Mouse (Mus musculus) ES-Bruce4 (cell line): ENCODE data around the gene Hist1h2bn. TPM values are rescaled to one million over a fixed set of nuclear protein-coding genes. Genes with fewer than 3 reads are reported as not detected.
"Not testable (repeated sequence)": the region's sequence is repeated elsewhere in the genome, so short reads cannot be mapped to it uniquely, and the experiment has no call there.

Experiments
- H3K27ac ChIP-seq: 2 replicates; pipeline ENCODE4 v1.5.1; 2012; ENCODE audit warnings: low read length, inconsistent platforms; ENCODE audit not compliant: insufficient read depth
- H3K27me3 ChIP-seq: 2 replicates; pipeline ENCODE4 v1.6.1; 2012; ENCODE audit warnings: mild to moderate bottlenecking, low read length, inconsistent platforms; ENCODE audit not compliant: control insufficient read depth, poor library complexity, insufficient read depth, severe bottlenecking
- H3K36me3 ChIP-seq: 2 replicates; pipeline ENCODE4 v1.6.1; 2012; ENCODE audit warnings: inconsistent platforms, mild to moderate bottlenecking, low read length, moderate library complexity; ENCODE audit not compliant: control insufficient read depth, poor library complexity, insufficient read depth, severe bottlenecking
- H3K4me1 ChIP-seq: one replicate; pipeline ENCODE4 v1.8.1; 2011; ENCODE audit warnings: low read length; ENCODE audit not compliant: control insufficient read depth, insufficient read depth
- H3K4me3 ChIP-seq: 2 replicates; pipeline ENCODE4 v1.5.1; 2011; ENCODE audit warnings: low read depth, mild to moderate bottlenecking, low read length
- H3K9ac ChIP-seq: 2 replicates; pipeline ENCODE4 v1.6.1; 2012; ENCODE audit warnings: low read depth, mild to moderate bottlenecking, inconsistent platforms; ENCODE audit not compliant: poor library complexity, severe bottlenecking
- H3K9me3 ChIP-seq: replicated peaks from 2 replicates; pipeline ENCODE4 v1.6.1; 2012; ENCODE audit warnings: mild to moderate bottlenecking, low read length, inconsistent platforms; ENCODE audit not compliant: control insufficient read depth, poor library complexity, insufficient read depth, severe bottlenecking
- CTCF ChIP-seq: IDR thresholded peaks from one replicate; pipeline ENCODE4 v1.8.1; 2011; ENCODE audit warnings: low read depth, low read length
- EP300 ChIP-seq: IDR thresholded peaks from 2 replicates; pipeline ENCODE4 v1.6.1; 2011; ENCODE audit warnings: low read depth, low read length; ENCODE audit not compliant: insufficient read depth
- POLR2A ChIP-seq: IDR thresholded peaks from one replicate; pipeline ENCODE4 v1.8.1; 2011; ENCODE audit warnings: low read length; ENCODE audit not compliant: insufficient read depth
- polyA plus RNA-seq: library from polyadenylated mRNA; stranded (reverse); fragments of >200 nt; gene quantifications from 2 replicates; pipeline ENCODE4 v1.2.4, GENCODE M21; 2011; ENCODE audit warnings: low read depth; ENCODE audit not compliant: missing spikeins, insufficient read depth, insufficient read length

Hist1h2bn gene
- polyA plus RNA-seq, 1 experiment: 20.7 TPM

DNA sequence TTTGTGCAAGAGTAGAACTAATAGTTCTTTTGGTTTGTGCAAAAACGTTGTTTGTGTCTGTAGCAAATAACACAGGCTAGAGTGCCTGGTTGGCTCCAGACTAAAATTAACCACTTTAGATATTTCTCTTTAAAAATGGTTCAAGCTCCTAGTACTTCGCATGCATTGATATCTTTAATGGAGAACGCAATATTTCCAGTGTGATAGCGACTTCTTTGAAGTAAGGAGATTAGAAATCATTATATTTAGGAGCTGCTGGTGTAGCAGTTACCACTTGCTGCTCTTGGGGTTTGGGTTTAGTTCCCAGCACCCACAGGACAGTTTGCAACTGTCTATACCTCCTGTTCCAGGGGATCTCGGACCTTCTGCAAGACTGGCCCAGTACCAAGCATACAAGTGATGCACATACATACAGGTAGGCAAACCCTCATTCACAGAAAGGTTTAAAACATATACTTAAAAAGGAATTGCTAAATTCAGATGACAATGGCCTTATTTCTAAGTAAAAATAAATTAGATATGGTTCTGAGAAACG is 27.2 kb downstream of the Hist1h2bn start:
- Histone ChIP-seq H3K9ac (0 out of 2 replicates have a peak overlapping the region, but pooled peaks have one; percentile 25), H3K9me3 (no peaks in the 10 kb centered on the region), H3K4me1 (peaks cover 2% of the 10 kb centered on the region), H3K27me3 (no peaks in the 10 kb centered on the region), H3K4me3 (no peak overlapping the region), H3K27ac (no peak overlapping the region), H3K36me3 (no peaks in the 10 kb centered on the region)
- TF ChIP-seq POLR2A: no peak
- no peak for TF ChIP-seq EP300
- TF ChIP-seq CTCF: no peak

DNA sequence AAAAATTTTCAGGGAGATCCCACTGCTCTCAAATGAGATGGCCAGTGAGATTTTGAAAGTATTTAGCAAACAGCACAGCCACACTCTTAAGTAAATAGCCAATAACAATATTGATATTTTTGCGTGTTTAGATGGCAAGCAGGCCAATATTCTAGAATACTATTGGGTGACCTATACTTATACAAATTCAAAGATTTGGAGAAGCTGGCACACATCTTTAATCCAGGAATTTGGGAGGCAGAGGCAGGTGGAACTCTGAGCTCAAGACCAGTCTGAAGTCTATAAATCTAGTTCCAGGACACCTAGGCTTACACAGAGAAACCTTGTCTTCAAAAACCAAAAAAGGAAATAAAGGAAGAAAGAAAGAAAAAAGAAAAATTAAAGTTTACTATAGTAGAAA is 27.7 kb downstream of the Hist1h2bn start:
- no peak overlapping the region for H3K4me3 ChIP-seq
- no peak overlapping the region for H3K9ac ChIP-seq
- no peaks in the 10 kb centered on the region for H3K27me3 ChIP-seq
- TF ChIP-seq POLR2A: no peak
- no peaks in the 10 kb centered on the region for H3K36me3 ChIP-seq
- H3K9me3 ChIP-seq: no peaks in the 10 kb centered on the region
- H3K4me1 ChIP-seq: peaks cover 2% of the 10 kb centered on the region
- no peak overlapping the region for H3K27ac ChIP-seq

DNA sequence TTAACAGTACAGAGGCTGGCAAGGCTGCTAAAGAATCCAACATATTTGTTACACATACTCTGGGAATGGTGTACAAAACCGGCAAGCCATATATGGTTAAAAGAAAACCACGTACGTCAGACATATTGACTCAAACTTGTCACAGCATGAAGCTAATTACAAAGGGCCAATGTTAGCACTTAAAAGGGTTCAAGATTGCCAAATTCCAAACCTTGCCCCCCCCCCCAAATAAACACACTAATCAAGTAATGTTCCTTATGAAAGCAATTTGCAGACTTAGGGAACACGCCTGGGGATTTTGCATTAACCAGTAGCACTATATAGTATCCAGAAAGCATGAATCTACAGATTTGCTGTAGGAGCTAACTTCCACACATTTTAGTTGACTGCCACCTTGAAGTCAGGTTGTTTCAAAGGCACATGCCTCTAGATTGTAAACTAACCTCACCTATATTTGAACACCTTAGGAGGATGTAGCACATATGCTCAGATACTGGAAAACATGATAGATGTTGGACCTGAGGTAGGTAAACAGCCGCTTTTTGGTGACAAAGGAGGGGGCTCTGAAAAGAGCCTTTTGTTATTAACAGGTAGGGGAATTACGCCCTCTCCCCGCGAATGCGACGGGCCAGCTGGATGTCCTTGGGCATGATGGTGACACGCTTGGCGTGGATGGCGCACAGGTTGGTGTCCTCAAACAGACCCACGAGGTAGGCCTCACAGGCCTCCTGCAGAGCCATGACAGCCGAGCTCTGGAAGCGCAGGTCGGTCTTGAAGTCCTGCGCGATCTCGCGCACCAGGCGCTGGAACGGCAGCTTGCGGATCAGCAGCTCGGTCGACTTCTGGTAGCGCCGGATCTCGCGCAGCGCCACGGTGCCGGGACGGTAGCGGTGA is 28.7 kb downstream of the Hist1h2bn start:
- Histone ChIP-seq H3K27ac (peak overlapping the region; percentile 63), H3K4me3 (peak overlapping the region; percentile 91), H3K9ac (peak overlapping the region; percentile 74)
- not testable (repeated sequence) for H3K9me3 ChIP-seq, H3K36me3 ChIP-seq, H3K27me3 ChIP-seq, H3K4me1 ChIP-seq
- TF ChIP-seq POLR2A: peak; percentile 84

DNA sequence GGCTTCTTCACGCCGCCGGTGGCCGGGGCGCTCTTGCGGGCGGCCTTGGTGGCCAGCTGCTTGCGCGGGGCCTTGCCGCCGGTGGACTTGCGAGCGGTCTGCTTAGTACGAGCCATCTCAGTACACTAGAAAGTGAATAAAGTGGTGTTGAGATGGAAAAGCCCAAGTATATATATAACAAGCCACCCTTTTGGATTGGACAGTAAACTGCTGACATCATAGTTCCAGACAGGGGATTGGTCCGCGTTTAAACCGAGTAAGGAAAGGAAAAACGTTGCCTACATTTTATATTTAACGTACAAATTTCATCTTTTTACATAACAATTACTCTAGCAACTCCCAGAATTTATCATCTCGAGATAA is 29.3 kb downstream of the Hist1h2bn start, which contains the start of gene Hist1h3i:
TSS of gene Hist1h3i (minus strand) at position 116 of the 363 bp plus-strand sequence.
- Histone ChIP-seq H3K4me3 (peak within 1 kb of the TSS; percentile 91), H3K36me3 (no peaks in the 10 kb centered on the region), H3K9me3 (no peaks in the 10 kb centered on the region), H3K4me1 (peaks cover 2% of the 10 kb centered on the region), H3K27me3 (no peaks in the 10 kb centered on the region), H3K27ac (peak within 1 kb of the TSS; percentile 89), H3K9ac (peak within 1 kb of the TSS; percentile 79)
- TF ChIP-seq POLR2A (no peak), EP300 (no peak), CTCF (no peak)

DNA sequence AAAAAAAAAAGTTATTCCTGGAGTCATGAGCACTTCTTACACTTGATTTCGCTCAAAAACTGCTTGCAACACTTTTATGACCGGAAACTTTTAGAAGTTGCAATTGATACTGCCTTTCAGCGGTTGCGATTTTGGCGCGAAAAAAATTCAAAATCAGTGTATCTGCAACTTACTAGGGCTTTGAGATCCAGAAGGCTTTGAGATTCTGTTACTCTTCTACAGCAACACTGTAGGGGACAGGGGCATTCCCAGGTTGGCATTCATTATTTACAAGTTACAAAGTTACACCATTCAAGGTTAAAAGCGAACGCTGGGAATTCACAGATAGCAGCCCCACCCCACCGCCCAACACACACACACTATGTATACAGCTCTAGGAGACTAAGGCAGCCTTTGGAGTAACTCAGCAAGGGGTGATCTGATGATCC is 29.8 kb downstream of the Hist1h2bn start:
- peak overlapping the region; percentile 89 for H3K27ac ChIP-seq
- H3K4me1 ChIP-seq: peaks cover 2% of the 10 kb centered on the region
- peak overlapping the region; percentile 79 for H3K9ac ChIP-seq
- no peaks in the 10 kb centered on the region for H3K27me3 ChIP-seq
- TF ChIP-seq CTCF (no peak), EP300 (0 out of 2 replicates have a peak, but pooled peaks have one; percentile 39), POLR2A (no peak)
- no peaks in the 10 kb centered on the region for H3K9me3 ChIP-seq
- peak overlapping the region; percentile 46; the same call in 1 of the 2 replicates for H3K4me3 ChIP-seq
- no peaks in the 10 kb centered on the region for H3K36me3 ChIP-seq

DNA sequence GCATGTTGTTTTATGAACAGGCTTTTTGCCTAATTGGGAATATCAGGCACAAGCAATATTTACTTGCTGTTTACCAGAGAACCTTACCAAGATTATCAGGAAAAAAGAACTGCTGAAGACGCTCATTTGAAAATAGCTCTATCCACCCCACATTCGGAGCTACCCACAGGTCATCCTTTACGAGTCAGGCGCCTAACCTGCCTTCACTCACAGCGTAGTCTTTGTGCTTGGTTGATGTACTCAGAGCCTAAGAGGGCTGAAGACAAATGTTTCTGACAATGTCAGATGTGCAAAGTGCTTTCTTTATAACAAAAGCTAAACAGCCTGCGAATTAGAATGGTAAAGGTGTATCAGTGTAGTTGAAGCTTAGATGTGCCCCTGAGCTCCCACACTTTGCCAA is 30.4 kb downstream of the Hist1h2bn start:
- Histone ChIP-seq H3K4me3 (no peak overlapping the region), H3K36me3 (no peaks in the 10 kb centered on the region), H3K27me3 (no peaks in the 10 kb centered on the region), H3K9ac (peak overlapping the region; percentile 79), H3K9me3 (no peaks in the 10 kb centered on the region), H3K27ac (peak overlapping the region; percentile 89), H3K4me1 (peaks cover 3% of the 10 kb centered on the region)
- TF ChIP-seq POLR2A (no peak), CTCF (no peak), EP300 (no peak)
